Mouse (Mus musculus) urinary bladder, postnatal 36 days (tissue): ENCODE measurements around the gene Paqr5.
A peak's percentile ranks its signal among the peaks of the same experiment; 100 is the strongest.

Experiments used
- DNase-seq, 2 experiments: peaks; one replicate each; pipeline ENCODE4 v3.0.0; 2022; ENCODE audit warnings: low spot score in 2 of 2, mixed read lengths in 1 of 2

Paqr5 gene

DNA sequence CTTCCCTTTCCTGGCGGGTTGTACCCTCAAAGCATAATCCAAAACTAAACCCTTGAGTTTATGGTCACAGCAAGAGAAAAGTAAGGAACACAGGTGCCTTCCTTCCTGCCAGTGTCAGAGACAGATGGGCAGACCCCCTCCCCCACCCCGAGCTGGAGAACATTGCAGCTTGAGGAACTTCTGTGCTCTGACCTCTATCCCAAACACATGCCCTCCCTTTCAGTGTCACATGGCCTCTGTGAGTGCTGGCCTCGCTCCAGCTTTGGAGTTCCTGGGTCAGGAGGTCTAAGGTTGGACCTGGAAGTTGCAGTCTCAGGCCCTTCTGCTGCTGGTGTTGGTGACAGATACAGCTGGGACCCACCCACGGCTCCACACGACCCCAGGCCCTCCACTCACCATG lies 65.9 kb downstream of the Paqr5 start:
- DNase-seq: peak in 1 of 2 experiments; percentile 76

DNA sequence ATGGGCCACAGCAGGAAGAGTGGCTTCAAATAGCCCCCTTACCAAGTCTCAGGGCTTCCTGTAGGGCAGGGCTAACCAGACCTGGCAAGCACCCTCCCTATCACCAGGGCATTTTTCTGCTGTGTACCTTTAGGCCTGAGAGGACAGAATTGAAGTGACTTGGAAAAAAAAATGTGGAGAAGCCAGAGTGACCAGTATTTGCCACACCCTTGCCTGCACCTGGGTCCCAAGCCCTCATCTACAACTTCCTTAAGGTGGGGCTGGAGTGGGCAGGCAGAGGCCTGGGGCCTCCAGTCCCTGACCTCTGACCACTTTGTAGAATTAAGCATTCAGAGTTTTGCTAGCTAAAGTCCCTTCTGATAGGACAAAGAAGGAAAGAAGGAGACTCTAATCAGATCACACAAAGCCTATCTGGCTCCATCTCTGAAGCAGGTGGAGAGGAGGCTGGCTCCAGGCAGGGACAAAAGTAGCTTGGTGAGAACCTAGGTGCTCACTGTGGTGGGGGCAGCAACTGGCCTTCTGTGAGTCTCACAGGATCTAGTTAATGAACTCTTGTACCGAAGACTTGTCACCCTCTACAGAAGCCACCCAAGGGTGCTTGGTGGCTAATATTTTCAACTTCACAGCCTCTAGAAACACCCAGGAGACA lies 66.6 kb downstream of the Paqr5 start:
- DNase-seq: peak; percentile 66 to 67

DNA sequence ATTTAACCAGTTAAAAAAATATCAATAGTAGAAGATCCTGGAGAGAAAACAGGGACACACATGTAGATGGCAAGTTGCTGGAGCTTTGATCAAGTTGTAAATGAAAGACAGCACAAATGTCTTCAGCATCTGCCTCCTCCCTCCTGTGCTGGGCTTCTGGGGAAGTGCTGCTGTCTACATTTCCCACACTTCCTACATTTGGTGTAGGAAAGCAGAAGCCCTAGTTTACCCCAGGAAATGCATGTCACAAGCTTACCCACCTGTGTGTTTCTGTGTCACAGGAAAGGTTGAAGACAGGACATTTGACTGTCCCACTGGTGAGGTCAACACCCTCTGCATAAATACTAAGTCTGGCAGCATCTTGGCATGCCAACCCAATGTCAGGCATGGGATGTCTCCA lies 71.9 kb downstream of the Paqr5 start:
- no peak for DNase-seq

DNA sequence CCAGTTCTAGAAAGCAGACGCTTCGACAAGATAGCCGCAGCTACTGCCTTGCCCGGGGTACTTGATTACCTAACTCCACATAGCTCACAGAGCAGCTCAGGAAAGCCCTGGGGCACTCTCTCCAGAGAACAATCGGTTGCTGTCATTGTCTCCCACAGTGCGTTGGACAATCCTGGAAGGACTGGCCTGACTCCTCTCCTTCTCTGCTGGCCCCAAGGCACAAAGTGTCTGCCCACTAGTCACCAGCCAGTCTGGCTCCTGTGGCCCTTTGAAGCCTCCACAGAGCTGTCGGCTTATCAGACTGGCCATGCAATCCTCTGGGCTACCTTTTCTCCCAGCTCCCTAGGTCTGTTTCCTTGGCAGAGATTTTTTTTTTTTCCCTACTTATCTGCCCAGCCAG lies 74.4 kb downstream of the Paqr5 start:
- DNase-seq: no peak

DNA sequence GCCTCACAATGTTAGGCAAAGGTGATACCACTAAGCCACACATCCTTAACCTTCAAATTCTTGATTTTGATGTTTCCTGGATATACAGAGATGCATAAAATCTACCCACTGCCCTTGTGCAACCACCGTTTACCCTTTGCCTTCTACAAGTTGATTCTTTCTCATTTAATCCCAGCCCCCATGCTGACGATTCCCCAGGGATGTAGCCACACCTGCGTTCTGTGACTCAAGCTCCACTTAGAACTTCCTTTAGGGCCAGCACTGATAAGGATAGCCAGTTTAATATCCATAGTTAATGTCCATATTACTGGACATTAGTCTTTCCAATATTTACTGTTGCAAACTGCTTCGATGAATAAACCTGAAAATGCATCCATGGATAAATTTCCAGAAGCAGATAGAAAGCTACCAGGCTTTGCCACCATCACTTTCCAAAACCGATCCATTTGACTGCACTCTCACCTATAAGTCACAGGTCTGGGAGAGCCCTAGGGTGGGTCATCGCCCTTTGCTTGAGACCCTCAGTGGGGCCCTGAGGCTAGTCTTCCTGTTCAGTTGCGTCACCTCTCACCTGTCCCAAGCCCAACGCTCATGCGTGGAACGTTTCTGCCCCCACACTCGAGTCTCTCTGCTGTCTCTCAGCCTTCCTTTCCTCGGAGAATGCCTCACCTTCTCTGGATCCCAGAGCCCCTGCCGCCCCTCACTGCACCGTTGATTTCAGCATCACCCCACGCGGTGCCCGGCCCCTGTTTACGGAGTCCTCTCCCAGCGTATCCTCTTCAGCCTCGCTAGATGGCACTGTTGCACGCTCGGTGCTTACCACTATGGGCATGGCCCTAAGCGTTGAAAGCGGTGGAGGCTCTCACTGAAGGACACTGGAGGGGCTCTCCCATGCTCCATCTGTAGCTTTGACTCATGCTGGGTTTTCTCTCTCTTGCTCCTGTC lies 79.0 kb downstream of the Paqr5 start:
- peak; percentile 71 to 77 for DNase-seq

DNA sequence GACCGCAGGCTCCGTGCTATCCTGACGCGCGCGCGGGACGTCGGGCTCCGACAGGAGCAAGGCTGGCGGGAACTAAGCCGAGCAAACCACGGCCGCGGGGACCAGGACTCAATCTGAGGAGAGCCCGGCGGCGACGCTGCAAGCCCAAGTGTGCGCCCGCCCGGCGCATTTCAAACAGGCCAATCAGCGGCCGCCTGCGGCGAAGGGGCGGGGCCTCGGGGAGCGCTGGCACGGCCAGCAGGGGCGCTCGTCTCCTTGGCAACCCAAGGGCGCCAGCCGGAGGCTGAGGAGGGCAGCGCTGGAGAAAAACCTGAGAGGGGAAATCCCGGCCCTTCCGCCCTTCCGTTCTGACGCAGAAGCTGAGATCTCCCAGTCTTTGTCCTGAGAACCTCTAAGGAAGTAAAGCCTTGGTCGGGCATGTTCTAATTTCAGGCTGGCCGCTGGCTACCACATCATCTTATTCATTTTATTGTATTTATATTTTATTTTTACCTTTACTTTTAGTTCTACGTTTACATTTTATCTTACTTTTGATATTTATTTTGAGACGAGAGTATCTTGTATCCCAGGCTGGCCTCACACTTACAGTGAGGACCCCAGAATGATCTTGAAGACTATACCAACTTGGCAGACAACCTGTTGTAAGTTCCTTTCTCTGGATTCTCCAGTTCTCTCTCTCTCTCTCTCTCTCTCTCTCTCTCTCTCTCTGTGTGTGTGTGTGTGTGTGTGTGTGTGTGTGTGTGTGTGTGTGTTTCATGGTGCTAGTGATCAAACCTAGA lies 79.8 kb downstream of the Paqr5 start, which contains the start of gene Kif23:
TSS of gene Kif23 (minus strand) at position 152 of the 779 bp plus-strand sequence.
- peak; percentile 95 to 96 for DNase-seq

DNA sequence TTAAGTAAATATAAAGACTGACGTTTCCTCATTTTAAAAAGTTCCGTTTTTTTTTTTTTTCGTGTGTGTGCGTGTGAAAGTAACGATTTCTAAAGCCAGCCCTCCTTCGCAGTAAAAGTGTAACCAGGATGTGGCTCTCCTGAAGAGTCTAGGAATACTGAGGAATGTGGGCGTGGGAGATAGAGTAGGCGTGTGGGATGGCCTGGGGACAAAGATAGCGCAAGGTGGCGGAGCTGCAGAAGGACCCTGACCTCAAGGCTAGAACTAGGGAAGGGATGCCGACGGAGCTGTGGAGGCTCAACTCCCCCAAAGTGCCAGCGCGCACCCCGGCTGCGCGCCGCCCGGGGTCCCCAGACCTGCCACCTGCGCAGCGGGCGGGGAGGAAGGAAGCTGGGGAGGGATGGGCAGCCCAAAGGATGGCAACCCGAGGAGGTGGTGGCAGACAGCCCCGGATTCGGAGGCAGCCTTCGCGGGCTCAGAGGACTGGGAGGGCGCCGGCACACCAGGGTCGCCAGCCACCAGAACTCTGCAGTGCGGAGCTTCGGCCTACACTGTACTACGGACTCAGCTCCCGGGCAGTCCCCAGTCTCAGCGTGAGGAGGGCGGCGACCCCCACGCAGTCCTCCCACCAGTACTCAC lies 80.6 kb downstream of the Paqr5 start:
- DNase-seq: no peak

DNA sequence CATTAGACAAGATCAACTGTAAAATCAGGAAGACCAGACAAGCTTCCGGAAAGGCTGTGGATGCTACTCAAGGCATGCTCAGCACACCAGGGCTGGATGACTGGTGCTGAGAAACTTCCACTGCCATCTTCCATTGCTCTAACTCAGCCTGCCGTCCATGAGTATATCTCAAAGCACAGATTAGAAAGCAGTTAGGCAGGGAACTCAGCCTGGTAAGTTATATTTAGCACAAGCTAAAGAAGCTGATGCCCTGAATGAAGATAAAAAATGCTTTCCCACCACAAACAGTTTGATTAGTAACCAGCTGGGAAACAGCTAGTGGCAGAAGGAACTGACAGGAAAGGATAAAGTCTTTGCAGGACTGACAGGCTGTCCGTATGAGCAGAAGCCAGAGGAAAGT lies 85.6 kb downstream of the Paqr5 start:
- DNase-seq: no peak

DNA sequence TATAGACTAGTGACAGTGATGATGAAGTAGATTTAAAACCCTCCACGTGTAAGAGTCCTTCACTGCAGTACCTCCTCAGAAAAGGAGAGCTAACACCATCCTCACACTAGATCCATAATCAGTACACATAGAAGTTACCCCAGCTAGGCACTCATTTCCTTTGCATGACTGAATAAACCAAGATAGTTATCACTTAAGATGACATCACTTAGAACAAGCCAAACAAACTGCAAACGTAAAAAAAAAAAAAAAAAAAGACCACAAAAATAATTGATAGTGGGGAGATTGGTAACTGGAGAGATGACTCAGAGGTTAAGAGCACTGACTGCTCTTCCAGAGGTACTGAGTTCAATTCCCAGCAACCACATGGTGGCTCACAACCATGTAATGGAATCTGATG lies 93.3 kb downstream of the Paqr5 start:
- no peak for DNase-seq

DNA sequence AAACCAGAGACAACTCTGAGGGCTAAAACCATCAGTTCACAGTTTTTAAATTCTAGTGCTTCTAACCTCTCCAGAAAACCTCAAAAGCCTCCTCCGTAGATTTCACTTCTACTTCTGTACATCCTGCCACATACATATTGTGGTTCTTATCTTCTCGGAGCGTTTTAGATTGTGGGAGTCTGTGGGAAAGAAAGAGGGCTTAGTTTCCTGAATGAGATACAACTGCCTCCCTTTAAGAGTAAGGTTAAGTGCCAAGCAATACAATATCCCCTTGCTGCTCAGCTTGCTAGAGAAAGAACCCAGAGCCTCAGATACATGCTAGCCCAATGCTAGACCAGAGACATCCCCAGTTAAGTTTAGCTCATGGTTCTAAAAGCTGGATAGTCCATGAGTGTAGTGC lies 94.6 kb downstream of the Paqr5 start:
- no peak for DNase-seq

DNA sequence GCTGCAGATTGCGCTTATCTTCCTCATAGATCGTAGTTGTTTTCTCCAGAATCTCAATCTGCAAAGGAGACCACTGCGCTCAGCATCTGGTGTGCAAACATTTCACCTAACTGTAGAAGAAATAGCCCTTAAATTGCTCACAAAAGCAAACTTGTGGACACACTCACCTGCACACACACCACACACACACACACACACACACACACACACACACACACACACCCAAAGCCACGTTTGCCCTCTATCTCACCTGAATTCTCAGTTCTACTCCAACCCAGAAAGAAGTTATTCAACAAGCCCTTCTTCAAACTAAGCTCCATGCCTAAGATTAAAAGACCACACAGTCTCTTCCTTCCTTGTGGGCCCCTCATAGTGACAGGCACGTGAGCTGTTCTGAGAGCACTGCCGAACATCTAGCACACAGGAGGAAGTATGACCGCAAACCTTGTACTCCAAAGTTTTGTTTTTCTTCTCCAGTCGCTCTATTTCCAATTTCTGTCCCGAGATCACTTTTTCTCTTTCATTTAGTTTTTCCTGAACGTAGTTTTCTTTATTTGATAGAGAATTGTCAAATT lies 101.5 kb downstream of the Paqr5 start:
- DNase-seq: no peak

DNA sequence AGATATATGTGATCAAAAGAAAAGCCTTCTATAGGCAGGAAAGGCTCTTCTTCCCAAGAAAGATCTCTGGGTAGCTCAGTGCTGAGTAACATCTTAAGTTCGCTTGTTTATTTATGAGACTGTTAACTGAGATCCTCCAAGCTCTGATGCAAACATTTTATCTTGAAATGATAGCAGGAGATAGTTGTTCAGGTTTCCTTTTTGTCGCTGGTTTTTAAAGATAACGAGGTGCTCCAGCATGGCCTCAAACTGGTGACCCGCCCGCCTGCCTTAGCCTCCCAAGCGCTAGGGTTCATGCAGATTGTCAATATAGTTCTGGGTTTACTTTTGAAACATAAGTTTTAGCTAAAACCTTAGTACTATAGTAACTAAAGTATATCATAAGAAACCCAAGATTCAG lies 106.3 kb downstream of the Paqr5 start:
- DNase-seq: no peak

DNA sequence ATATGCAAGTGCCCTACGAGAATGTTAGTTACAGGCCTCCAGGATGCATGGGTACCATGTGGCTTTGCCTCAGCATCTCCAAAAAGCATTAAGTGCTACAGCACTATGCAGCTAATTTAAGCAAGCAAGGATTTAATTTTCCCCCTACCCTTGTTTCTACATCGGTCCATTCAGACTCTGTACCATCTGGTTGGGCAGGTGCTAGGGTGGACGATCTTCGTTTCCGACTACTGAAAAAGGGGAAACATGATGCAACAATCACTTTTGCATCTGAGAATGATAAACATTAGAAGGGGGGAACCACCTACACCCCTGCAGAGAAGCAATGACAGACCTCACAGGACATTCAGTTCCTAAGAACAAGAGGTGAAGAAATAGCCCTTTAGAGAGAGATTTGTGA lies 107.2 kb downstream of the Paqr5 start:
- no peak for DNase-seq

DNA sequence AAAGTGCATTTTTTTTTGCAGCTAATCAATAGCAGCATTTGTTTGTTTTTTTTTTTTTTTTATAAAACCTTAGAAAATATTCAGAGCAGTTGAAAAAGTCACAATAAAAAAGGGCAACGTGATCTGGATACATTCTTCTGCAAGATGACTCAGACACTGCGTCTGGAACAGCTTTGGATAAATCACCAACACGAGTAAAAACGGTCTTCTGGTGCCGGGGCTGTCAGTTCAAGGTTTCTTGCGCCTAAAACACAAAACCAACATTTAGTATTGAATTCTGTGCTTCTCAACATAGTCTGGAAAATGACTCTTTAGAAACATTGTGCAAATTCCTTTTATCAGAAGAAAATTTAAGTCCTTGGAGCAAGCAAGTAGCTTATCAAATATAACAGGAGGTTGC lies 109.2 kb downstream of the Paqr5 start:
- no peak for DNase-seq

DNA sequence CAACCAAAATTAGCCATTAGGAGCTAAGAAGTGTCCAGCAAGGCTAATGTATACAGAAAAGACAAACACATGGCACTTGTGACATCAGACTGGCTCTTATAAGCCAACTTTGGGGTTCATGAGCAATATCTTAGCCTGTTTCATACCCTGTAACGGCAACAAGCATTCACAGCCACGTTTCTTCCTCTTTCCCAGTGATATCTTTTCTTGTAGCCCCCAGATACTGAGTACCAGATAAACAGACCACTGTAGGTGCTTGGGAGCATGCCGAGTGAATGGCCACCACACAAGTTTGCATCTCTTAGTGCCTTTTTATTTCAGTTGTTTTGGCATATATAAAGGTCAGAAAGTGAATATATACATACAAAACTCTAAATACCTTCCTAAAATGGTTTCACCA lies 109.7 kb downstream of the Paqr5 start:
- DNase-seq: no peak

DNA sequence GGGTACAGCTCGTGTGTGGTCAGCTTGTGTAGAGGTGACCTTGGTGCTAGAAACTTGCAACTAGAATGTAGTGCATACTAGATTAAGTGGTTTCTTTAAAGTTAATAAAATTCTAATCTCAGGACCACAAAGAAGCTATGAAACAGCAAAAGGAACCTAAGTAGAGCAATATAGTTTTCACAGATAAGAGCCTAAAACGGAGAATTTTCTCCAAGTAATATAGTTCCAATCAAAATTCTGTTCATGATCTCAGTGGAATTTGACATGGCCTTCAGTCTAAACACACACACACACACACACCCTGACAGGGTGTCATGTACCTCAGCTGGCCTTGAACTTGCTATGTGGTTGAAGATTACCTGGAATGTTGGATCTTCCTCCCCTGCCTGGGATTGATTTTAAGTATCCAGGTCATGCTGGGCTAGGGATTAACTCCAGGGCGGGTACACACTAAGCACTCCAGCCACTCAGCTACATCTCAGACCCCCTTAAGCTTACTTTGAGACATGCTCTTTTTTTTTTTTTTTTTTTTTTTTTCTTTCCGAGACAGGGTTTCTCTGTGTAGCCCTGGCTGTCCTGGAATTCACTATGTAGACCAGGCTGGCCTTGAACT lies 111.2 kb downstream of the Paqr5 start:
- DNase-seq: no peak

DNA sequence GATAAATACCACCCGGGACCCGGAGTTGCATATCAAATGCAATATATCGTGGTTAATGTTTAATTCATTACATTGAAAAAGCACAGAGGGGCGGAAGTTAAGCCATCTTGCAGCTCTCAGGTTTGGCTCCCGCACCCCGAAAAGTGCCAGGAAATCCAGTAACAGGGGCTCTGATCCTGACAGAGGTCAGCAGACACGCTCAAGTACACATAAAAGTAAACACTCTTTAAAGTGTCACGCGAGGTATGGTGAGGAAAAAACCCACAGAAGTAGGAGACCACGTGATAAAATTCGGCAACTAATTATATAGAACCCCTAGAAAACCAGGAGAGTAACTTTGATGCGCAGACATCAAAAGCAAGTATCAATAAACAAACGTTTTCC lies 111.7 kb downstream of the Paqr5 start:
- DNase-seq: no peak

DNA sequence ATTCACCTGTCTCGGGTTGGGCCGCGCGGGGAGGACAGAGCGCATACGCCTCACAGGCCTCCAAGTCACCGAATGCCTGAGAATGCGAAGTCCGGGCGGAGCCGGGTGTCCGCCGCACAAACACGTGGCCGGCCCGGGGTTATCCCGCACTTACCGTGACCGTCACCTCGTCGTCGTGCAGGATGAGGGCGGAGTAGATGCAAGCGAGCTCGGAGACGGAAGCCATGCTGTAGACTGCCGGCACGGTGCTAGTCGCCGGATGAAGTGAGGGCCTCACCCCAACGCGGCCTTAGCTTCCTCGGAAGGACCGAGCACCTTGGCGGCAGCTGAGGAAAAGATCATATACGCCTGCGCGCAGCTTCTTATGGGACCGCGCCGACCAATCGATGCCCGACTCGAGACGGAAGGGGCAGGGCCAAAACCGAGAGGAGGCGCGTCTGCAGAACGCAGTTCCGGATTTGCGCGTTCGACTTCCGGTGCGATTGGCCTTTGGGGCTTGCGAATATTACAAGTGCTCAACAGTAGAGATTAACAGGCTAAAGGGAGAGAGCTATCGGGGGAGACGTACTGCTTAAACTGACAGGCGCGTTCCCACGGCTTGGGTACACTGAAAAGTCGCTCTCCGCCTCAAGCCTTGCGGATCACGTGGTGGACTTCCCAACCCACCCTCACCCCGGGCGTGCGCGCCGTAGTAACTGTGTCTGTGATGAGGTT lies 112.3 kb downstream of the Paqr5 start, which contains the start of gene Rplp1:
TSS of gene Rplp1 (minus strand) at position 340 of the 714 bp plus-strand sequence.
- peak; percentile 93 to 96 for DNase-seq

DNA sequence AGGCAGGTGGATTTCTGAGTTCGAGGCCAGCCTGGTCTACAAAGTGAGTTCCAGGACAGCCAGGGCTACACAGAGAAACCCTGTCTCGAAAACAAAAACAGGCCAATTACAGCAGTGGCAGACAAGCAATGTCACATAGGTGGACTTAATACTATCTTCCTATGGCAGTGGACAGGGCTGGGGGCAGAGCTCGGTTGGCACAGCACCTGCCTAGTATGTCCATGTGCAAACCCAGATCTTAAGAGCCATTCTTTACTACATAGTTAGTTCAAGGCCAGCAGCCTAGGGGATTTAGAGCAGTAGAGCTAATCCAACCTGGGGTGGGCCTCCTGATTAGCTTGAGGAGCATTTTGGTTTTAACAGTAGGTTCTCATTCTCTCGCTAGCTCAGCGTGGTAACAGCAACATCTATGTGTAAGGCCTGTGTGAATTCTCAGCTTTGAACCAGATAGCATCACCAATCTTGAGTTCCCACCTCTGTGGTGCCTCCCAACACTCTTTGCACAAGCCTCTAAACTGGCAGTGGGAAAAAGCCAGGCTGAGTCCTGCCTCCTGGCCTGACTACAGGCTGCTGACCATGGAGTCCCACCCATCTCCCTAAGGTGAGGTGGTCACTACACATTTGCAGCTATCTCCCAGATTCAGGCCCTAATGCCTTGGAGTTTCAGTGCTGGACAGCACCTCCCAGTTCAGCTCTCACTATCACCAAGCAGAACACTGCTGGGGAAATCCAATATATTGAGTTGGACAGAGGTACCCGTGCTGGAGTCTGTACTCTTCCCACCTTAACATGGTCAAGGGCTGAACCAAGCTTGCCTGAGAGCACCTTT lies 115.1 kb downstream of the Paqr5 start:
- no peak for DNase-seq
